Mouse (Mus musculus) right cerebral cortex, adult 2 months (tissue): ENCODE results near the gene Tgfb1.

Experiments used
- DNase-seq, 2 experiments: peaks; one replicate each; pipeline ENCODE4 v3.0.0; 2021 to 2022; ENCODE audit warnings: low spot score in 2 of 2

Gene Tgfb1

DNA sequence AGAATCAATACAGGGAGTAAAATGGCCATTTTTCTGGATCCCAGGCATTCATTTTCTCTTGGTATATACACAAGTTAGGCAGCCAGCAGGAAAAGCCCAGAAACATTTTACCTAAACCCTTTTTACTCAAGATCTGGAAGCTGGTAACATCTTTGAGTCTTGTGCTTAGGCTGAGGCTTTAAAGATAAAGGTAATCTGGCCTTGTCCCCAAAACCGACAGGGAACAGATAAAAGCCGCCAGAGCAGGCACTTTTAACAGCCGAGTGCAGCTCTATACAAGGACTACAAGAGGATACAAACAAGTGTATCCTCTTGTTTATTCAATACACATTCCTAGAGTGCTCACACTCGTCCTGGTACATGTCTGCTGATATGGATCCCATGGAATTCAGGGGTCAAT is 48.2 kb downstream of the Tgfb1 start:
- no peak for DNase-seq

GRCm38 (mm10) chr7:25736920-25737319 is 50.1 kb downstream of the Tgfb1 start:
- no peak for DNase-seq

- no peak for DNase-seq
Observed at GRCm38 (mm10) chr7:25738277-25738676, 51.5 kb downstream of the Tgfb1 start.

DNA sequence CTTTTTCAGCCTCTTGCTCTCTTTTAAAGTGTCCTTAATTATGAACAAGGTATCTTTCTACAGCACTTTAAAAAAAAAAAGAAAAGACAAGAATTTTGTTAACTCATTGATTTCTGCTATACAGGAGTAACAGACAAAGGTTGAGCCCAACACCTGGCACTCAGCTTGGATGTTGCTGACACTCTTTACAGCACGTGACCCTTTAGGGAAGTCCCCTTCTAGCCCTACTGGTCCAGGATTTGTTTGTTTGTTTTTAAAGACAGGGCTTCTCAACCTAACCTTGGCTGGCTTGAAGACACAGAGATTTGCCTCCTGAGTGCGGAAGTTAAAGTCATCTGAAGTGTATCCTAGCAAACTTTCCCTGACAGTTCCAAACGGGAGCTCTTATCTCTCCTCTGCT is 60.0 kb downstream of the Tgfb1 start:
- DNase-seq: no peak

DNA sequence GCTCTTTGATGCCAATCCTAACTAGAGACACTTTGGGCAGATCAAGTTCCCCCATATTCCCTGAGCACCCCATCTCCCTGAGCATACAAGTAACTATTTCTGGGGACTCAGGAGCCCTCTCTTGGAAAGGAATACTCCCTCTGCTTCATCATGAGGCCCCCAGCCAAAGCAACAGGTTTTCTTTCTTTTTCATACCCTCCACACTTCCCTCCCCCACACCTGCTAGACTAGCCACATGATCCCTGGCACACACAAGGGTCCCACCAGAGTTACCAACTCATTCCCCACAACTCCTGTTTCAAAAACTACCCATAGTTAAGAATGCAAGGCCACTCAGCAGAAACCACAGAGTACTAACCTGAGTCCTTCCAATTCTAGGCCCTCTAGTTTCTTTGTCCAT is 66.3 kb downstream of the Tgfb1 start:
- DNase-seq: no peak

GRCm38 (mm10) chr7:25753643-25754438 is 67.0 kb downstream of the Tgfb1 start:
- DNase-seq: peak in 1 of 2 experiments; percentile 24

GRCm38 (mm10) chr7:25754439-25754737 is 67.6 kb downstream of the Tgfb1 start:
- no peak for DNase-seq
